Comparison of ENCODE assay signal across 10 mouse cellular contexts in genomic region chrX:36534514-36534913, GRCm38 (mm10). TPM values are rescaled to one million over a fixed set of nuclear protein-coding genes. Genes with fewer than 3 reads are reported as not detected.
DNase-seq lines count a peak whose midpoint lies in the region; ATAC-seq and TF ChIP-seq lines count a peak whose summit lies in the region.
"Had no signal": no experiment of that assay in that cellular context is flagged by ENCODE, and none has a peak within 500 bp of the region (broad histone marks: within the 10 kb centered on the region; RNA-seq: fewer than 3 reads in every experiment).

No protein-coding gene starts in this region.

- intact Hi-C loops in heart, postnatal 14 days (cut with DNase I), result loop anchor here (1.0 kb wide), 1 partner anchor 28 kb away; no protein-coding TSS in a partner anchor

- no peaks in the 10 kb centered on the region for H3K4me1 ChIP-seq in E14TG2a.4 (replicated peaks; ENCODE audit: low read depth, low read length)
- H3K4me1 ChIP-seq in midbrain, embryonic 11.5 days (ENCODE audit: control insufficient read depth, insufficient read depth, low read length), result no peaks in the 10 kb centered on the region
- H3K4me1 ChIP-seq: heart, embryonic 13.5 days; stomach, embryonic 15.5 days had no signal

- H3K36me3 ChIP-seq in E14TG2a.4 (ENCODE audit: insufficient read depth, low read length), result no peaks in the 10 kb centered on the region
- H3K36me3 ChIP-seq in midbrain, embryonic 11.5 days (ENCODE audit: control insufficient read depth, insufficient read depth, low read length), result no peaks in the 10 kb centered on the region
- H3K36me3 ChIP-seq: heart, embryonic 13.5 days; stomach, embryonic 15.5 days had no signal

- ATAC-seq in midbrain, embryonic 11.5 days (ENCODE audit: low FRiP score), result no peak
- no peak for ATAC-seq in megakaryocyte, adult 5-6 weeks (ENCODE audit: poor library complexity, severe bottlenecking)

- no peak overlapping the region for H3K4me3 ChIP-seq in E14TG2a.4 (replicated peaks; ENCODE audit: low read length)
- no peak overlapping the region for H3K4me3 ChIP-seq in midbrain, embryonic 11.5 days (ENCODE audit: low read depth, low read length)
- H3K4me3 ChIP-seq: heart, embryonic 13.5 days; stomach, embryonic 15.5 days had no signal

- DNase-seq in adrenal gland, postnatal 10 days, result peak; percentile 85
- DNase-seq in embryo, embryonic 11.5 days (ENCODE audit: low read depth, low spot score), result peak; percentile 40
- peak; percentile 69 to 84 for DNase-seq in heart, postnatal 14 days
- peak; percentile 53 for DNase-seq in left cerebral cortex, adult 11 months (ENCODE audit: low spot score)
- DNase-seq in midbrain, embryonic 11.5 days (ENCODE audit: low spot score, missing footprints), result peak; percentile 97
- peak; percentile 22 to 53 for DNase-seq in spleen, adult 18-20 months

- H3K9ac ChIP-seq in midbrain, embryonic 11.5 days (ENCODE audit: low read length), result no peak overlapping the region
- H3K9ac ChIP-seq: heart, embryonic 13.5 days; stomach, embryonic 15.5 days had no signal

- peak; percentile 47 for TF ChIP-seq CTCF in E14TG2a.4 (conservative IDR thresholded peaks at IDR 0.05; ENCODE audit: low read length)

- H3K27ac ChIP-seq in midbrain, embryonic 11.5 days (ENCODE audit: low read depth, low read length), result no peak overlapping the region
- H3K27ac ChIP-seq: heart, embryonic 13.5 days; stomach, embryonic 15.5 days had no signal

- H3K9me3 ChIP-seq in E14TG2a.4 (ENCODE audit: low read length), result no peaks in the 10 kb centered on the region
- H3K9me3 ChIP-seq in midbrain, embryonic 11.5 days (ENCODE audit: control insufficient read depth, low read length), result no peaks in the 10 kb centered on the region
- H3K9me3 ChIP-seq: heart, embryonic 13.5 days; stomach, embryonic 15.5 days had no signal

- WGBS in midbrain, embryonic 11.5 days, result 14% methylated on average over 4 of the region's 4 CpGs

- no peak overlapping the region for H3K4me2 ChIP-seq in midbrain, embryonic 11.5 days
- H3K4me2 ChIP-seq: heart, embryonic 13.5 days; stomach, embryonic 15.5 days had no signal

- no peaks in the 10 kb centered on the region for H3K27me3 ChIP-seq in E14TG2a.4 (ENCODE audit: insufficient read depth, low read length)
- H3K27me3 ChIP-seq in midbrain, embryonic 11.5 days (ENCODE audit: control insufficient read depth, insufficient read depth, low read length), result no peaks in the 10 kb centered on the region
- H3K27me3 ChIP-seq: heart, embryonic 13.5 days; stomach, embryonic 15.5 days had no signal

RNA-seq across cellular contexts. Expression of gene Gm14569, which starts 42.9 kb away (rescaled TPM):
- under 1 TPM; 0.66 to 0.70 TPM for total RNA-seq in adrenal gland, postnatal 10 days (2021)
- total RNA-seq in heart, postnatal 14 days (2021), result not detected
- polyA plus RNA-seq in midbrain, embryonic 11.5 days (2014; fragmentation: Nextera tagmentation; extraction: Ambion mirVana), result not detected in 2 replicates
- total RNA-seq in megakaryocyte, adult 5-6 weeks (2015), result not detected in 2 replicates
- total RNA-seq in megakaryocyte, adult 5-6 weeks (2017), result not detected in 2 replicates
- polyA plus RNA-seq: heart, embryonic 13.5 days; stomach, embryonic 15.5 days had no signal

Comparison
In these comparisons a context has a peak if more than half of its experiments do, and no peak if none do; other contexts are left out.
1. DNase-seq: peak in every context shown above with its lines; median percentile 97 in midbrain, embryonic 11.5 days; 85 in adrenal gland, postnatal 10 days; 76 in heart, postnatal 14 days; 53 in left cerebral cortex, adult 11 months; 40 in embryo, embryonic 11.5 days; 38 in spleen, adult 18-20 months.